Mouse (Mus musculus) G1E (cell line): ENCODE results near the gene Gm44805.

Source experiments
- CTCF ChIP-seq: IDR thresholded peaks from 2 replicates; pipeline ENCODE4 v1.5.1; 2012; ENCODE audit warnings: low read depth, low read length, inconsistent platforms, mixed read lengths
- GATA1 ChIP-seq: IDR thresholded peaks from 2 replicates; pipeline ENCODE4 v1.6.1; 2012; ENCODE audit warnings: borderline replicate concordance, low read length, inconsistent platforms, mixed read lengths

DNA sequence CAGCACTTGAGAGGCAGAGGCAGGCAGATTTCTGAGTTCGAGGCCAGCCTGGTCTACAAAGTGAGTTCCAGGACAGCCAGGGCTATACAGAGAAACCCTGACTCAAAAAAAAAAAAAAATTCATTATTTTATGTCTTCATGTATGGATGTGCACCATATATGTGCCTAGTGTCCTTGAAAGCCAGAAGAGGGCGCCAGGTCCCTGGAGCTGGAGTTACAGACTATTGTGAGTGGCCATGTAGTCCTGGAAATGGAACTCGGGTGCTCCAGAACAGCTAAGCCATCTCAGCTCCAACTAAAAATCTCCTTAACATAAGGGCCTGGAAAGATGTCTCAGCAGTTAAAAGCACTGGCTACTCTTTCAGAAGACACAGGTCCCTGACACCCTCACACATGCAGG lies 14.5 kb downstream of the Gm44805 start:
- no peak for TF ChIP-seq CTCF
- TF ChIP-seq GATA1 = no peak
